Mouse (Mus musculus) erythroblast, embryonic 14.5 days (primary cell): ENCODE results near the gene Sox21. TPM values are rescaled to one million over a fixed set of nuclear protein-coding genes. Genes with fewer than 3 reads are reported as not detected.

Source experiments
- H3K27me3 ChIP-seq: 2 replicates; pipeline ENCODE4 v1.6.1; 2012; ENCODE audit warnings: inconsistent platforms; ENCODE audit not compliant: control insufficient read depth
- H3K36me3 ChIP-seq: 2 replicates; pipeline ENCODE4 v1.6.1; 2012; ENCODE audit warnings: mild to moderate bottlenecking, inconsistent platforms; ENCODE audit not compliant: control insufficient read depth
- H3K4me1 ChIP-seq: 2 replicates; pipeline ENCODE4 v1.6.1; 2012; ENCODE audit warnings: inconsistent platforms; ENCODE audit not compliant: control insufficient read depth
- H3K4me3 ChIP-seq: replicated peaks from 2 replicates; pipeline ENCODE3; 2012; ENCODE audit warnings: moderate library complexity, mild to moderate bottlenecking, inconsistent platforms
- H3K9me3 ChIP-seq: 2 replicates; pipeline ENCODE4 v1.6.1; 2012; ENCODE audit warnings: low read length, inconsistent platforms, mixed read lengths; ENCODE audit not compliant: control insufficient read depth
- GATA1 ChIP-seq: IDR thresholded peaks from 2 replicates; pipeline ENCODE4 v1.6.1; 2012; ENCODE audit warnings: low read length, inconsistent platforms, mixed read lengths
- TAL1 ChIP-seq: IDR thresholded peaks from 3 replicates; pipeline ENCODE4 v1.6.1; 2012; ENCODE audit warnings: low read length, inconsistent platforms, mixed read lengths
- polyA plus RNA-seq: library from polyadenylated mRNA; stranded (reverse); fragments of >175 nt; gene quantifications from 2 replicates; pipeline ENCODE4 v1.2.3, GENCODE M21; 2012

Sox21 gene
- polyA plus RNA-seq, 1 experiment = 0.01 TPM

DNA sequence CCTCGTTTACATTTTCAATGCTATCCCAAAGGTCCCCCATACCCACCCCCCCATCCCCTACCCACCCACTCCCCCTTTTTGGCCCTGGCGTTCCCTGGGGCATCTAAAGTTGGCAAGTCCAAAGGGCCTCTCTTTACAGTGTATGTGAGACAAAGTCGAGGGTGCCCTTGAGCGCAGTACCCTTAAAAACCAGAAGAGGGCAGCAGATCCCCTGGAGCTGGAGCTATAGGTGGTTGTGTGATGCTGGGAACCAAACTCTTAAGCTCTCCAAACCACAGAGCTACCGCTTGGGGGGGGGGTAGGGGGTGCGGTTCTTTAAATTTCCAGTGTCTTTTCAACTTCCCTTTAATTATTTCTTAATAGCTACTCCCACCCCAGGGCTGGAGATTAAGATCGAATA is 33.8 kb downstream of the Sox21 start:
- Histone ChIP-seq H3K9me3 (peaks cover 4% of the 10 kb centered on the region; the same call in 1 of the 2 replicates), H3K4me1 (no peaks in the 10 kb centered on the region), H3K4me3 (no peak overlapping the region), H3K36me3 (no peaks in the 10 kb centered on the region), H3K27me3 (no peaks in the 10 kb centered on the region)
- TF ChIP-seq TAL1 = no peak
- TF ChIP-seq GATA1 = no peak

GRCm38 (mm10) chr14:118202006-118202405 is 34.8 kb downstream of the Sox21 start:
- Histone ChIP-seq H3K27me3 (no peaks in the 10 kb centered on the region), H3K36me3 (no peaks in the 10 kb centered on the region), H3K4me3 (no peak overlapping the region), H3K9me3 (peaks cover under 1% of the 10 kb centered on the region; the same call in 1 of the 2 replicates), H3K4me1 (peaks cover 5% of the 10 kb centered on the region)
- TF ChIP-seq GATA1 (no peak), TAL1 (no peak)

- H3K4me3 ChIP-seq = no peak overlapping the region
- H3K9me3 ChIP-seq = no peaks in the 10 kb centered on the region
- no peaks in the 10 kb centered on the region for H3K27me3 ChIP-seq
- TF ChIP-seq GATA1 (no peak), TAL1 (no peak)
- H3K36me3 ChIP-seq = no peaks in the 10 kb centered on the region
- peaks cover 9% of the 10 kb centered on the region for H3K4me1 ChIP-seq
These were observed 36.1 kb downstream of the Sox21 start for GRCm38 (mm10) chr14:118200731-118201130.

- H3K36me3 ChIP-seq = no peaks in the 10 kb centered on the region
- TF ChIP-seq GATA1 = no peak
- TF ChIP-seq TAL1 = no peak
- no peaks in the 10 kb centered on the region; the same call in 1 of the 2 replicates for H3K27me3 ChIP-seq
- peaks cover 20% of the 10 kb centered on the region for H3K4me1 ChIP-seq
- no peaks in the 10 kb centered on the region for H3K9me3 ChIP-seq
- H3K4me3 ChIP-seq = no peak overlapping the region
These were observed 39.8 kb downstream of the Sox21 start for GRCm38 (mm10) chr14:118197063-118197462.

- Histone ChIP-seq H3K36me3 (no peaks in the 10 kb centered on the region), H3K9me3 (no peaks in the 10 kb centered on the region), H3K4me1 (peaks cover 20% of the 10 kb centered on the region), H3K4me3 (peak overlapping the region; percentile 20), H3K27me3 (no peaks in the 10 kb centered on the region; the same call in 1 of the 2 replicates)
- no peak for TF ChIP-seq TAL1
- TF ChIP-seq GATA1 = no peak
These were observed 42.5 kb downstream of the Sox21 start for GRCm38 (mm10) chr14:118194219-118194914.

DNA sequence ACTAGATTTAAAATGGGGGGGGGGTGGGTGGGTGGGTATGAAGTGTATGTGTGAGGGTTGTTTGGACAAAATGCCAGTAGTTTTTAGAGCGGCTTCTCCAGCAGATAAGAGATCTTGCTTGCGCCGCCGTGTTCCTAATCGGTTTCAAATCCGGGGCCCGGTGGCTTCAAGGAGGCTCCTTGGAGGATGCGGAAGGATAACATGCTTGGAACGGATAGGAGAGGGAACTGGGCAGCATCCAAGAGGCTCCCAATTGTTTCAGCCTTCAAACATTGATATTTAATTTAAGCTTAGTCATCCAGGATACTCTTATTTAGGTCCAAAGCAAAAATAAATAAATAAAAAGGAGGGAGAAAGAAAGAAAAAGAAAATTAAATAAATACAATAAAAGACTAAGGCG is 43.2 kb downstream of the Sox21 start:
- H3K36me3 ChIP-seq = no peaks in the 10 kb centered on the region
- TF ChIP-seq GATA1 (no peak), TAL1 (no peak)
- H3K27me3 ChIP-seq = no peaks in the 10 kb centered on the region; the same call in 1 of the 2 replicates
- H3K4me1 ChIP-seq = peaks cover 20% of the 10 kb centered on the region
- H3K9me3 ChIP-seq = no peaks in the 10 kb centered on the region
- no peak overlapping the region for H3K4me3 ChIP-seq

- Histone ChIP-seq H3K36me3 (no peaks in the 10 kb centered on the region), H3K4me3 (no peak overlapping the region), H3K27me3 (no peaks in the 10 kb centered on the region; the same call in 1 of the 2 replicates), H3K9me3 (no peaks in the 10 kb centered on the region), H3K4me1 (peaks cover 20% of the 10 kb centered on the region)
- TF ChIP-seq GATA1 (no peak), TAL1 (no peak)
These were observed 43.7 kb downstream of the Sox21 start for GRCm38 (mm10) chr14:118193001-118193628.

- Histone ChIP-seq H3K9me3 (no peaks in the 10 kb centered on the region), H3K4me1 (peaks cover 11% of the 10 kb centered on the region), H3K4me3 (no peak overlapping the region), H3K27me3 (no peaks in the 10 kb centered on the region; the same call in 1 of the 2 replicates), H3K36me3 (no peaks in the 10 kb centered on the region)
- no peak for TF ChIP-seq GATA1
- no peak for TF ChIP-seq TAL1
These were observed 45.4 kb downstream of the Sox21 start for GRCm38 (mm10) chr14:118191442-118191841.

Other genes starting within 250 kb of the Sox21 start
- gene Dct, start 184.8 kb downstream of the Sox21 start, polyA plus RNA-seq = 0.02 TPM in 1 of 2 replicates, not detected in the other
- 0.27 TPM in 1 of 2 replicates, not detected in the other for gene Tgds, start 104.3 kb downstream of the Sox21 start, polyA plus RNA-seq
- gene Gpr180, start 99.9 kb downstream of the Sox21 start, polyA plus RNA-seq = 0.04 and 0.07 TPM in 2 replicates
- not detected in 2 replicates for gene Gm9376, start 29.9 kb upstream of the Sox21 start, polyA plus RNA-seq